Mouse (Mus musculus) olfactory bulb, adult 2 months (tissue): ENCODE measurements around the gene Ddi2.

Experiments used
- CTCF ChIP-seq: fragments of 200-500 bp; IDR thresholded peaks from 2 replicates; pipeline ENCODE4 v1.5.1; 2012; ENCODE audit warnings: low read depth, mild to moderate bottlenecking, low read length, moderate library complexity; ENCODE audit not compliant: insufficient read depth
- POLR2A ChIP-seq: fragments of 200-500 bp; IDR thresholded peaks from 2 replicates; pipeline ENCODE4 v1.6.1; 2012; ENCODE audit warnings: mild to moderate bottlenecking, low read depth, low read length, moderate library complexity; ENCODE audit not compliant: insufficient read depth

DNA sequence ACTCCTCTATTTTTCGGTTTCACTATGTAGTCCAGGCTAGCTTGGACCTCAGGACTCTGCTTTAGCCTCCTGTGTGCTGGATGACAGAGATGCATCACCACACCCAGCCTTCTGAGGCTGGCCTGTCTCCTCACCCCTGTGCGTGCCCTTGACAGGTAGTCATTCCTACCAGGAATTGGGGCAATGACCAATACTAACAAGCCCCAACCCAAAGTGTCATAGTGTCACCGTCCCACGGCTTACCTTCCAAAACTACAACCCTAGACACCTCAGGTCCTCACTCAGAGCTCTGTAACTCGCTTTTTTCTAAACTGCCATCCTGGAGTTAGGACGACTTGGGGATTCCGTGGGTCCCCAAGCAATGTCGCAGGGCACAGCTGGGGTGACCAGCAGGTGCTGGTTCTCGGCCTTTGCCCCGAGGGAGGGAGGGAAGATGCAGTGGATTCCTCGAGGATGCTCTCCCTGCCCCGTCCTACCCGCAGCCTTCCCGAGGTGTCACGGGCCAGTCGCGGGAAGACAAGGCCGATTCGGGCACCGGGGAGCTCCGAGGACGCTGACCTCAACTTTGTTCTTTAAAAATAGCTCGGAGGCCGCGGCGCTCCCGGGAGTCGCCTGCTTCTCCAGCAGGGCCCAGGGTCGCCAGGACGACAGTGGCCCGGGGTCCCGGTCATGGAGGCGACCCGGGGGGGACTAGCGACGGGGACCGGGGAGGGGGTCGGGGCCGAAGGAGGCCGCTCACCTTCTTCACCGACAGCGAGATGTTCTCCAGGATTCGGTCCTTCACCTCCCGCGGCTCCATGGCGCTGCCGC, 59.9 kb downstream of the Ddi2 start:
- TF ChIP-seq CTCF (no peak), POLR2A (no peak)
